Mouse (Mus musculus) E14TG2a.4 (cell line): ENCODE measurements around the gene Cacng4.

ENCODE experiments used
- CTCF ChIP-seq: conservative IDR thresholded peaks from 2 replicates; pipeline ENCODE4 v1.5.1; 2014; ENCODE audit warnings: low read length
- NANOG ChIP-seq: IDR thresholded peaks from 2 replicates; pipeline ENCODE4 v1.6.1; 2014; ENCODE audit warnings: borderline replicate concordance, low read length, mixed read lengths

- TF ChIP-seq CTCF (no peak), NANOG (no peak)
Observed at GRCm38 (mm10) chr11:107710379-107710778, 84.0 kb downstream of the Cacng4 start.
